Mouse (Mus musculus) left cerebral cortex, postnatal 4 days (tissue): ENCODE results near the gene Smurf2. TPM values are rescaled to one million over a fixed set of nuclear protein-coding genes. Genes with fewer than 3 reads are reported as not detected.

Experiments used
- DNase-seq: peaks from one replicate; pipeline ENCODE4 v3.0.0-alpha.2; 2022
- intact Hi-C: fragments of 180-260 bp; cut with DNase I; formaldehyde crosslinking; loops from one replicate; pipeline ENCODE4 v1.15.1; 2025
- total RNA-seq, 2 experiments: library from RNA; stranded (reverse); gene quantifications; 2 replicates each; pipeline ENCODE4 v1.2.3; 2021

Smurf2 gene
- total RNA-seq, 2 experiments from 2014 or later = 45.6 to 48.6 TPM

DNA sequence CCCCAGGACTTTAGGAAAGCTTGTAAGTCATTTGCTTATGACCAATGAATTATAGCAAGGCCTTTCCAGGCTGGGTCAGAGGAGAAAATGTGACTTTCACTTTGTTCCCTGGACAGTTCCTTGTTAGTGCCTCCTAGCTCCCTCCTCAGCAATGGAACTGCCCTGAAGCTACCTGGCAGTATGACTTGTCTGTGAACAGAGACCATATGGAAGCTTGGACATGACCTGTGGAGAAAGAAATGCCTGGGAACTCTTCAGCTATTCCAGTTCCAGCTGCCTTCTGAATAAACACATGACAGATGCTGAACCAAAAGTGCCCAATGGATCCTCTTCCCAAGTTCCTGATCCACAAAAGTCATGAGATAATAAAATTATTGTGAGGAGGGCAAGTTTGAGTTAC, 12.5 kb downstream of the Smurf2 start:
- intact Hi-C loops = no loop called here
- DNase-seq = no peak

DNA sequence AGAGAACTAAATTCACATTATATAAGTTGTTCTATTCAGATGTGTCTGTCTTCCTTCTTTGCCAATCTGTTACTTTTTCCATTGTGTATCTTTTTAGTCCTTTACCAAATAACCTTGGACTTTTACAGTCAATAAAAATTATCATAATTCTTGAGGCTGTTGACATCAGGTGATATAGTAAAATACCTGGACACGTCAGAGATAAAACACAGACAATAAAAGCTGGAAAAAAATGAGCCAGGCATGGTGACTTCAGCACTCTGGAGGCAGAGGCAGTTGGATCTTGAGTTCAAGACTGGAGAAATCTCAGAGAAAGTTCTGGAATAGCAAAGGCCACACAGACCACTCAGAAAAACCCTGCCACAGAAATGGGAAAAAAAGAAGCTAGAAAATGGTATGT, 13.3 kb downstream of the Smurf2 start:
- intact Hi-C loops = no loop called here
- no peak for DNase-seq

DNA sequence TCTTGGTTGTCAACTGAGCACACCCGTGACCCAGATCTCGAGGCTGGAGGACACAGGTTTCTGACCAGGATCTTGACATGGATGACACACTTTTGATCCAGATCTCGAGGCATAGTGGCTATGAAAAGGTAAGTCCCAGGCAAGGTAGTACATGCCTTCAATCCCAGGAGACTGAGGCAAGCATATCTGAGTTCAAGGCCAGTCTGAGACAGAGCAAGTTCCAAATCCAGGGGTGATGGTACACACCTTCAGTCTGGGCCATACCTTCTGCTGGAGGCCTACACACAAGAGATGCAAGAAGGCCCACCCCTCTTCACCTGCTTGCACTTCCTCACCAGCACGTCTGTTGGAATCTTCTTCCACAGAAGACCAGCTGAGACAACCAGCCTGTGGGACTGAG, 14.8 kb downstream of the Smurf2 start:
- no peak for DNase-seq
- intact Hi-C loops = no loop called here

DNA sequence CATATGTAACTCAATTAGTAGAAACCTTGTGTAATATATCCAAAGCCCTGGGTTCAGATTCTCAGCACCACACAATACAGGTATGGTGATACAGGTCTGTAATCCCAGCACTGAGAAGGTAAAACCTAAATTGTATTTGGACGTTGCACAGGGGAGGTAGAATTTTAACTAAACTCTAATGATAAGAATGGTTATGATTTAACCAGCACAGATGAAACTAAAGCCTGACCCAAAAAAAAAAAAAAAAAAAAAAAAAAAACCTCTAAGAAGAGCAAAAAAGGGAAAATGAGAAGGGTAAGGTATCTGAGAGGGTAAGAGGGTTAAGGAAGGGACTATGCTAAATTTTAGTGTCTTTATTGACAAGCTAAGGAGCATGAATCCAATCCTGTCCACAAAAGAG, 20.7 kb downstream of the Smurf2 start:
- no peak for DNase-seq
- intact Hi-C loops = no loop called here

DNA sequence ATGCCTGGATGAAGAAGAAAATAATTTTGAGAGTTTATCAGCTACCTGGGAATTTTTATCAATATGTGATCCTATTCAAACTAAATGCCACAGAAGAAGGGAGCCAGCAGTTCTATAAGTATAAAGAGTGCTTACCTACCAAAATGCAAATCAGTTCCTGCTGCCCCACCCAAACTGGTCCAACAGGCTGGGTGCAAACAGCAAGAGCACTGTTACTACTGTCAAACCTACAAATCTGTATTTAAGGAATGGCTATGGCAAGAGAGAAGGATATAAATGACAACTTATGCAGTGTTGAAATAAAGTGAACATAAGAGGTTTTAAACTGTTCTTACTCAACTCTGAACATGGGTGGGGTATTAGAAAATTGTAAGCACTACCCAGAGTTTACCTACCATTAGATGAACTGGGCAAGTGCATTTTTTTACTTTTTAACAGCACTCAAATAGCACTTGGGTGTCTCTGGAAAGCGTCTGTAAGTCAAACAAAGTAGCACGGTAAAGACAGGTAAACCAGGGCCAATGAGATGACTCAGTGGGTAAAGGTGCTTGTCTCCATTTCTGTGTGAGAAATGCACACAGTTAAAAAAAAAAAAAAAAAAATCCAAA, 23.9 kb downstream of the Smurf2 start:
- DNase-seq = no peak
- intact Hi-C loops = no loop called here

DNA sequence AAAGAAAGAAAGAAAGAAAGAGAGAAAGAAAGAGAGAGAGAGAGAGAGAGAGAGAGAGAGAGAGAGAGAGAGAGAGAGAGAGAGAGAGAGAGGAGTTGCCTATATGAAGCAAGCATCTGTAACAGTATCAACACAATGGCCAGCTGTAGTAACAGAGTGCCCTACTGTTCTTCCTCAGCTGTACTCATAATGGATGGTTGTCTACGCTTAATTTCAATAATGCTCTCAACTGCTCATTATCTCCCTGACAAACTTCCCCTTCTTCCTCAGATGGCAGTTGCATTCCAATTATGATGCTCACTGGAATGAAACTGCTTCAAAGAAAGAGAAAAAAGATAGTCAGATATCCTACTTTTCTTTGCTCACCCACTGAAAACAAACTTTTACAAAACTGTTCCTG, 36.9 kb downstream of the Smurf2 start:
- DNase-seq = no peak
- intact Hi-C loops = no loop called here

DNA sequence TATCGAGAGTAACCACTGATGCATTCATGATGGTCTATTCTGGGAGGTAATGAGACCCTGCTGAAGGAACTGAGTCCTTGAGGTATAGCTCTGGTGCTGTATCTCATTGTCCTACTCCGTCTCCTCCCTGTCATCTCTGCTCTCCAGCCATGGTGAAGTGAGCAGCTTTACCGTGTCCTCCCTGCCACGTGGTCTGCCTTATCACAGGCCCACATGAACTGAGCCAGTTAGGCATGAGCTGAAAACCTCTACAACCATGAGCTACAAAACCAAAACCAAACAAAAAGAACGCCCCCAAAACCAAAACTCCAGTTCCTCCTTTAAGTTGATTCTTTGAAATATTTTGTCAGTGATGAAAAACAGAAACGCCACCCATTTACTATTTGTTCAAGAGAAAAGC, 47.9 kb downstream of the Smurf2 start:
- intact Hi-C loops = no loop called here
- DNase-seq = no peak

DNA sequence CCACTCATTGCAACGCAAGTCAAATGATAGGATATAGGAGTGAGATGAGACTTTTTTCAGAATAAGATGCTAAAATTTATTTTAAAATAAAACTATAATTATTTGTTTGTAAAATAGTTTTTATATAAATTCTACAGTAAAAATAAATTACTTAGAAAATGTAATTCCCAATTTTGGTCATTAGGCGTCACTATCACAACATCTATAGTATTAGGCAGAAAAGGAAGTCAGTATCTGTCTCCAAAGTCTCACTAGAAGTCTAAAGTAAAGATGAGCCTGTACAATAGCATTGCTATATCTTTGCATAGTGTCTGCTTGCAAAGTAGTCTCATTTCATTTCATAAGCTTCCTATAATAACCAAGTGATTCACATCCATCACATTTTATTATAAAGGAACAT, 69.1 kb downstream of the Smurf2 start:
- intact Hi-C loops = loop anchor here (10.0 kb wide), 1 partner anchor 123 kb away; no protein-coding TSS in a partner anchor
- no peak for DNase-seq

DNA sequence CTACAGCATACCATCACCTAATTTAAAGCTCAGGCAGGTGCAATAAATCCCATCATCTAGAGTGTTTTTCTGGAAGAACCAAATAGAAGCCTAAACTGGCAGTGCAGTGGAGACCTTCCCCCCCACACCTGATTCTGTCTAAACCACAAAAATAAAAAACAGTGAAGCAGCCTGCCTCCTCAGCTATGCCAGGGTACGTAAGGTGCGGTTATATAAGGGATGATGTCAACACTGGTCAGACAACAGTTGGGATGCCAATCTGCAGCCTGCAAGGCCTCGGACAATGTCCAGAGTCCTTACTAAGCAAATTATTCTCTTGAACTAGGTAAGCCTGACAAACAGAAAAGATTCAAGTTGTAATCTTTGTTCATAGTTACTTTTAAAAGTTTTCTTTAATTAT, 78.5 kb downstream of the Smurf2 start:
- intact Hi-C loops = no loop called here
- DNase-seq = no peak

DNA sequence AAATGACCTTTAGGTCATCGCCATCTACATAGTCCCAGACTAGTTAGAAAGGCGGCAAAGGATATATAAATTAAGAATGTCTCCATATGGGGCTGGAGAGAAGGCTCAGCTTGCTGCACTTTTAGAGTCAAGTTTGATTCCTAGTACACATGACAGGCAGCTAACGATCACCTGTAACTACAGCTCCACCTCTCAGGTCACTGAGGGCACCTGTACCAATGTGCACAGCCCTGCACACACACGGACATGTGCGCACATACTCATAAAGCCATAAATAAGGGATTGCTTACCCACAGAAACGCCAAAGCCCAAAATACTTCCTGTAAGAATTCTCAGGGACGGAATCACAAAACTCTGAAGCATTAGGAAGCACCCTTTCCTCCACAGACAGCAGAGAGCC, 92.4 kb downstream of the Smurf2 start:
- intact Hi-C loops = no loop called here

DNA sequence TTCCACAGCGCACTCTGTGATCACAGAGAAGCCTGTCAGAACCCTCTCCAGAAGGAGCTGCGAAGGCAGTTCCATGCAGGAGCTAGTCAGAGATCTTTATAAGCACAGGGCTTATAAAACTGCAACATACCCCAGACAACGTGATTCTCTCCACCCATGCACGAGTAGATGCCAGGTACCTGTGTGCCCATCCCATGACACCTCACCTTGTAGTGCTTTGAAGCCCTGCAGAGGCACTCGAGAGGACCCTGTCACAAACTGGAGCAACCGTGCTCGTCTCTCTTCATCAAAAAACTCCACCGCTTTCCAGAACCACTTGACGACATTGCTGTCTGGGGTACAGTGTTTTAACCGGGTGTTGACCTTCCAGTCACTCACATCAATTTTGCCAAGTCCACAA, 96.1 kb downstream of the Smurf2 start:
- intact Hi-C loops = no loop called here
- DNase-seq = no peak

More for the DNA sequence above, 92.4 kb downstream of the Smurf2 start:
- no peak for DNase-seq

DNA sequence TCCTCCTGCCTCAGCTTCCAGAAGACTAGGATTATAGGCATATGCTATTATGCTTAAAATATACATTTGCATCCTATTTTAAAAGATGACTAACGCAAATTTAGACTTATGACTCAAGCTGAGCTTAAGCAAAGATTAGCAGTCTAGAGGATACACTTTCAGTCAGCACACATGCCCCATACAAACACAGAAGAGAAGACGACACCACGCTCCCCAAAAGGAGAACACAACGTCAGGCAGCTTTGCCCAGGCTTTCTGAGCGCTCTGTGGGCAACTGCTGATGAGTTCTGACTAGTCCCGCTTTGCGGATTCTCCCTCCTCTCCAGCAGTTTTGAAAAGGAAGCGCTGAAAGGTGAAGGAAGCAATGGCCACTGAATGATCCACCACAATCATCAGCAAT, 96.8 kb downstream of the Smurf2 start:
- no peak for DNase-seq
- intact Hi-C loops = no loop called here

DNA sequence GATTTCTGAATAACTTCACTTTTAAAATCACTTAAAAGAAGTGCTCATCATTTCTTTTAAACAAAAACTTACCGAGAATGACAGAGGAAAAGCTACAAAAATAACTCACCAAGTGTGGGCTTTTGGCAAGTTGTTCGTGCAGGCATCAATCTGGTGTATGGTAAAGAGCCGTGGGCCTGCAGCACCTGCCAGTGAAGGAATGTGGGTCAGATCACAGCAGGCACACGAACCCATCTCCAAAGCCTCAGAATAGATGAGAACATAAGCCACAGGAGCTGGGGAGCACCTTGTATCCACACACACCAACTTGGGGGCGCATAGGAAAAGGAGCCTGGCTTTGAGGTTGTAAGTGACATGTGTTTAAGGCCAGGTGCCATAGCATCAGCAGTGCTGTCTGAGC, 97.6 kb downstream of the Smurf2 start:
- intact Hi-C loops = no loop called here
- peak; percentile 36 for DNase-seq

DNA sequence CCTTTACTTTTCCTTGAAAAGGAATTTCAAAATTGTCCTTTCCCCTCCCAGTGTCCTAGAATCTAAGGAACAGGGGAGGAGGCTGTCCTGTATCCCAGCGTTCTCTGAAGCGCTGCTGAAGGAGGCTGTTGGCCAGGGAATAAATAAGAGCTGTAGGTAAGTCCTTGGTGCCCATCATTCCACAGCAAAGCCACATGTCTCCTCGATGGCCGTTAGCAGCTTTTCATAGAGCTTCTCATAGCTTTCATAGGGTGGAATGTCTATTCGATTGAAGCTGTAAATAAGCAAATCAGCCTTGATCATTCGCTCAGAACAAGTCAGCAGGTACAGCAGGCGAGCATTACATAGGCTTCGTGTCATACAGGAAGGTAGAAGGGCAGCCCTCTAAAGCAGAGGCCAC, 98.0 kb downstream of the Smurf2 start:
- DNase-seq = no peak
- intact Hi-C loops = no loop called here

DNA sequence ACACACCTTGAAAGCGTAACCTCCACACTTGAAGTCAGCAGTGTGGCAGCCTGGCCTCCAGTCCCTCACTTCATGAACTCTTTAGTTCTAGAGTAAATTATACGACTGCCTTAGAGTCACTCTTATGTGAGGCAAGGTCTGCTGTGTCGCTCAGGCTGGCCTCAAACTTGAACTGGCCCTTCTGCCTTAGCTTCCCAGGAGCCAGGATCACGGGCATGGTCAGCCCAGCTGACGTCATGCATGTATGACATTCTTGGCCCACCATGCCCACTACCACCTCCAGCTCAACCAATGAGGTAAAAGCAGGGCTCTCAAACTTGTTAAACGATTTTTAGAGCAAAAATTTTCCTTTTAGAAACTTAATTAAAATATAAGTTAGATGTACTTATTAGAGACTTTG, 99.1 kb downstream of the Smurf2 start:
- no peak for DNase-seq
- intact Hi-C loops = no loop called here

DNA sequence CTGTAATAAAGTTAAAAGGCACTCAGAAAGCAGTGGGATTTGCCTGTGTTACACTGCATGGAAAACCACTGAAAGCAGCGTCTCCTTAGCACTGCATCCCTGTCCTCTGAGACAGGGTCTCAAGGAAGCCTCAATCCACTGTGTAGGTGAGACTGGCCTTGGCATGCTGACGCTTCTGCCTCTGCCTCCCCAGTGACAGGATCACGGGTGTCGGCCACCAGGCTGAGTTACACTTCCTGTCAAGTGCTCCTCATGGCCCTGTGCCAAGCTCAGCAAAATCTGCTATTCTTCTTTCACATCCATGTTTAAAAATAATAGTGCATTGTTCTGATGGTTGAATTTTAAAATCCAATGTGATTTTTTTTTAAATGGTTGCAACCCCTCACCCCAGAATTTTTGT, 99.5 kb downstream of the Smurf2 start:
- peak; percentile 43 for DNase-seq
- intact Hi-C loops = no loop called here

DNA sequence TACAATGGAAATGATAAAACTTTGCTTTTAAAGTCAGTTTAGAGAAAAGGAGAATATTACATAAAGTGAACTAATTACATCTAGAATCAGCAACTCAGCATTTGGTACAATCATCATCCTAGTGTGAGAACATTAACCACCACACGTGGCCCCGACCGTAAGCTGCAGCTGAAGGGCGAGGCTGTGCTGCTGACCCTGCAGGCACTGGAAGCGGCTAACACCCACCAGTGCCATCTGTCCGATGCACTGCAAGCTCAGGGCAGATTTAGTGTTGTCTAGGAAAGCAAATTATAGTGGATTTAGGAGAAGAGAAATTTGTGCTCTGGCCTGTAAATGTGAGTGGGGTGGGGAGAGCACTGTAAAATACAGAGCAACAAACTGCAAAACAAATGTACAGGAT, 100.3 kb downstream of the Smurf2 start:
- DNase-seq = peak; percentile 51
- intact Hi-C loops = no loop called here

DNA sequence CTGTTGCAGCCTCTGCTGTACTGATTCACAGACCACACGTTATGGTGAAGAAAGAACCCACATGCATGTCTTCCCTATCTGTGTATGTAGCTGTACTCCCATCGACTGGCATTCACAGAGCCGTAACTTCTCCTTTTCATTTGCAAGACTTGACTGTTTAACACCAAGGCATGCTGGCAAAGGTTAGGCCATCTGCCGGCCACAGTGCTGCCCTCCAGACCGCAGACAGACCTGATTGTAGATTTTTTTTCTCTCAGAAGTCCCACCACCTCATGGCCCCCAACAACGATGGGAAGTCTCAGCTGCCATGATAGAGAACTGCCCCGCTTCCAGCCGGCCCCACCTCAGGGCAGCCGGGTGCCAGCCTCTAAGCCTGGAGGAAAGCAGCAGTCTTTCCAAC, 100.9 kb downstream of the Smurf2 start:
- intact Hi-C loops = no loop called here
- DNase-seq = peak; percentile 45

DNA sequence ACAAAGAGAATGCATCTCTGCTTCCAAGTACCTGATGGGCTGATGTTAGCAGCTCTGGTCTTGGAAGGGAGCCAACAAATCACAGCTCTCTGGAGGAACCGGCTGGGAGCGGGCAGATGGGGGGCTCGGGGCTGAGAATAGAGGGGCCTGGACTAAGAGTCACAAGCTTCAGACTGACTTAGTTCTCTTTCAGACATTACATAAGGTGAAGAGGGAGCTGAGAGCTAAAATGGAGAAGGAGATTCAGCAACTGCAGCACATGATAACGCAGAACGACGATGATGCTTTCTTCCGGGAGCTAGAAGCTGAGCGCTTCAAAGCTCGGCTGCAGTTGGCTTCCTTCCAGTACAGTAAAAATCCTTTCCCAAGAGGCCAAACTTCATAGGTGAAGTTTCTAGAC, 102.2 kb downstream of the Smurf2 start:
- intact Hi-C loops = no loop called here
- peak; percentile 50 for DNase-seq

DNA sequence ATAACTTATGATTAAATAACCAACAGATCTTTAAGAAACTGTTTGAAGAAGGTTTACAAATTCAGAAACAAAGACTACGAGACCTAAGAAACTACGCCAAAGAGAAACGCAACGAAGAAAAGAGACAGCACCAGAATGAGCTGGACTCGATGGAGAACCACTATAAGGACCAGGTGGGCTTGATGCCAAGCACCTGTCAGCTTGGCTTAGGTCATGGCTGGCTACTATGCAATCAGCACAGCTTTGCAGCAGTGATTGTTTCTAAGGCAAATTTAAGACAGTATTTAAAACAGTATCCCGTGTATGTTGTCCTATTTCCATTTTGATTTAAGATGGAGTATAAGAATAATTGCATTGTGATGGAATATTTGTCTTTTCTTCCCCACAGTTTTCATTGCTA, 102.7 kb downstream of the Smurf2 start:
- intact Hi-C loops = no loop called here
- DNase-seq = peak; percentile 80

DNA sequence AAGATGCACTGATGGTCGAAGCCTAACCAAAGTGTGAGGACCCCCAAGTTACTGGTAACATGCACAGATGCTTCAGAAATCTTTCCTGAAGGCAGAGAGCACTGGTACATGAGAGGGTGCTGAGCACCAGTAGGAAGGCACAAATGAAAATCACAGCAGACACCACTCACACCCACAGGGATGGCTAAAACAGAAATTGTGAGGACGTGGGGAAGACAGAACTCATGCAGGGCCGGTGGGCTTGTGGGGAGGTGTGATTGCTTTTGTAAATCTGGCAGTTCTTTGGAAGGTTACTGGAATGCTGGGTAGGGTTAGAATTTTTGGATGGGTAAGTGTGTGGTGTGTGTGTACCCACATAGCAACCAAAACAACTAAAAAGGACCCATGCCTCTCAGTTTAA, 103.4 kb downstream of the Smurf2 start:
- DNase-seq = no peak
- intact Hi-C loops = no loop called here

DNA sequence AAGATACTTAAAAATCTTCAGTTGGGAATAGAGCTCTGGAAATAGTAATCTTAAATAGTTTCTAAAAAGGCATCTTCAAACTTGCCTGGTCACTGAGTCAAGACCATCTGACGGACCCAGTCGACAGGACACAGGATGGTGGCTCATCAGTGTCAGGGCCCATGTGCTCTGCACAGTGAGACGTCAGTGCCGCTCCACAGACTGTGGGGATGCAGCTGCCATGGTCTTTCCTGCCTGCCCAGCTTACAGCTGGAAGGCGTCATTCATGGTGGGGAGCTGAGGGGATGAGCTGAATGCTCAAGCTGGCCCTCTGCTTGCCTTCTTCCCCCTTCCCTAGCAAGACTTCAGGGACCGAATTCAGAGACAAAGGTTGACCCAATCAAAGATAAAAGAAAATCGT, 104.2 kb downstream of the Smurf2 start:
- peak; percentile 48 for DNase-seq
- intact Hi-C loops = no loop called here

DNA sequence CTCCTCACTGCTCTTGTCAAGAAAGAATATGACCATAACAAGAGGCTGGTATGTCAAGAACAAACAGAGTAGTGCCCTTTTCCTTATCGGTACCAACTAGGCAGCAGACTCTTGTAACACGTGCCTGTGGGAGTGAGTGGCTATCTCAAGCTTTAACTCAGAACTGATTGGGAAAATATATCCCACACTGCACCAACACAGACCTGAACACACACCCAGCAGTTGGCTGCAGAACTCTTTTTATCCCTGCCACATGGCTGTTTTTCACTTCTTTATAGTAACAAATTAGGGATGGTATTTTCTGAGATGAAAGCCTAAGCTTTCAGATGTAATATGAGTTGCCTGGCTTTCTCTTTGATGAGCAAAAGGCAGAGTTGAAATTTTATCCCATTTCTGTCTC, 104.8 kb downstream of the Smurf2 start:
- no peak for DNase-seq

DNA sequence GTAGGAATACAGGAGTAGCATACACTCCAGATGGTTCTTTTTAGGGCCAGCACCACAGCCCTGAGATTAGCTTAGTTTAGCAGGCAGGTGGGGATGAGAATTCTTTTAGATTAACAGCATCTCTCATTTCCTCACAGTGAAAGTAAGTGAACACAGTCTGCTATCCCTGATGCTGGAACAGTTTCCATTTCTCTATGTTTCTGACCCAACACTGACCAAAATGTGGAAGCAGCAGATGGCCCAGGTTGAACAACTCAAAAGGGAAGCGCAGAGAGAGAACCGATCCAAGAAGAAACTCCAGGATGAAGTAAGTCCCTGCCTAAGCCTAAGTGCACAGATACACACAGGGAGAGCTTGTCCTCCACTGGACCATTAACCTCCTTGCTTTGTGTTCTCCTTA, 105.2 kb downstream of the Smurf2 start:
- intact Hi-C loops = no loop called here
- DNase-seq = no peak

More for the DNA sequence above, 104.8 kb downstream of the Smurf2 start:
- intact Hi-C loops = no loop called here
